Mouse (Mus musculus) midbrain, postnatal 0 days (tissue): Measurements from ENCODE around the gene Rpl26. TPM values are rescaled to one million over a fixed set of nuclear protein-coding genes. Genes with fewer than 3 reads are reported as not detected.

Experiments used
- ATAC-seq: fragments of 200-750 bp; cut with Nextera tagmentation; 2 replicates; pipeline ENCODE4 v1.8.0; 2017; ENCODE audit warnings: moderate number of reproducible peaks, mild to moderate bottlenecking, moderate TSS enrichment, moderate library complexity; ENCODE audit not compliant: low FRiP score
- DNase-seq: peaks from one replicate; pipeline ENCODE4 v3.0.0-alpha.2; 2015; ENCODE audit warnings: low spot score
- H3K27ac ChIP-seq: fragments of 300-500 bp; sonication (generic); 2 replicates; pipeline ENCODE4 v1.5.1; 2014; ENCODE audit warnings: low read depth, mild to moderate bottlenecking, low read length, mixed read lengths
- H3K27me3 ChIP-seq: fragments of 300-500 bp; sonication (generic); 2 replicates; pipeline ENCODE4 v1.6.1; 2014; ENCODE audit warnings: low read length, control low read depth, mixed read lengths; ENCODE audit not compliant: insufficient read depth
- H3K36me3 ChIP-seq: fragments of 300-500 bp; sonication (generic); 2 replicates; pipeline ENCODE4 v1.6.1; 2014; ENCODE audit warnings: low read length, control low read depth, mixed read lengths; ENCODE audit not compliant: insufficient read depth
- H3K4me1 ChIP-seq: fragments of 300-500 bp; sonication (generic); 2 replicates; pipeline ENCODE4 v1.6.1; 2014; ENCODE audit warnings: mild to moderate bottlenecking, control low read depth, antibody characterized with exemption, low read length, mixed read lengths; ENCODE audit not compliant: insufficient read depth
- H3K4me2 ChIP-seq: fragments of 300-500 bp; sonication (generic); 2 replicates; pipeline ENCODE4 v1.6.1; 2014; ENCODE audit warnings: low read depth, mild to moderate bottlenecking, low read length, mixed read lengths; ENCODE audit not compliant: poor library complexity, severe bottlenecking
- H3K4me3 ChIP-seq: fragments of 300-500 bp; sonication (generic); 2 replicates; pipeline ENCODE4 v1.5.1; 2014; ENCODE audit warnings: low read depth, mild to moderate bottlenecking, low read length, moderate library complexity
- H3K9ac ChIP-seq: fragments of 300-500 bp; sonication (generic); replicated peaks from 2 replicates; pipeline ENCODE4 v1.6.1; 2014; ENCODE audit warnings: mild to moderate bottlenecking, low read length, moderate library complexity, mixed read lengths; ENCODE audit not compliant: poor library complexity, severe bottlenecking
- H3K9me3 ChIP-seq: fragments of 300-500 bp; sonication (generic); 2 replicates; pipeline ENCODE4 v1.6.1; 2016; ENCODE audit warnings: low read length, control low read depth
- CTCF ChIP-seq: IDR thresholded peaks from 2 replicates; pipeline ENCODE4 v1.5.1; 2016; ENCODE audit warnings: antibody characterized with exemption, mild to moderate bottlenecking
- WGBS: fragments of 180-500 bp; shearing (Covaris S2); extraction: QIAGEN DNeasy Blood & Tissue Kit; methylation state at CpG from one replicate; pipeline ENCODE4 v1.1.7; 2014; 5-methylcytosine and 5-hydroxymethylcytosine counted together
- polyA plus RNA-seq: library from polyadenylated mRNA; unstranded; fragments of >200 nt; fragmentation: Nextera tagmentation; extraction: Ambion mirVana; gene quantifications from 2 replicates; pipeline ENCODE4 v1.2.1, GENCODE M21; 2015
- total RNA-seq: library from RNA; depleted of rRNA; stranded (reverse); fragments of >200 nt; gene quantifications from 2 replicates; pipeline ENCODE4 v1.2.3, GENCODE M21; 2014

The Rpl26 gene
- total and polyA plus RNA-seq, 2 experiments from 2014 or later, result 561 to 1,124 TPM

DNA sequence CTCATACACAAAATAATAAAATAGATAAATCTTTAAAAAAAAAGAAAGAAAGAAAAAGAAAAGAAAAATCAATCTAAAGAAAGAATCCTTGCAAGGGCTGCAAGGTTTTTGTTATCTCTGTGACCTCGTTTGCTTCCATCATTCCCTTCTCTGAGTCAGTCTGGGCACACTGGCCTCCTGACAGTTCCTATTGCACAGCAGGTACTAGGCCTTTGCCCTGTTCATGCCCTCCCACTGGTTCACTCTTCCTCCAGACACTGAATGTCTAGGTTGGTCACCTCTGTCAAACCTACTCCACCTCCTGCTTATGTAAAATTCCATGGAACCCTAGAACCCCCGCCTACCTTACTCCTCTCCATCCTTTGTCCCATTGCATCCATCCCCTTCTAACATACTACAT is 43.9 kb downstream of the Rpl26 start:
- no peak for TF ChIP-seq CTCF
- Histone ChIP-seq H3K36me3 (peaks cover 3% of the 10 kb centered on the region; the same call in 1 of the 2 replicates), H3K4me1 (peaks cover 4% of the 10 kb centered on the region; the same call in 1 of the 2 replicates), H3K27me3 (no peaks in the 10 kb centered on the region), H3K4me2 (no peak overlapping the region; the same call in 1 of the 2 replicates), H3K4me3 (no peak overlapping the region), H3K9ac (no peak overlapping the region), H3K27ac (no peak overlapping the region), H3K9me3 (no peaks in the 10 kb centered on the region)
- no peak for DNase-seq
- 77% methylated on average over 2 of the region's 2 CpGs for WGBS
- no peak for ATAC-seq

DNA sequence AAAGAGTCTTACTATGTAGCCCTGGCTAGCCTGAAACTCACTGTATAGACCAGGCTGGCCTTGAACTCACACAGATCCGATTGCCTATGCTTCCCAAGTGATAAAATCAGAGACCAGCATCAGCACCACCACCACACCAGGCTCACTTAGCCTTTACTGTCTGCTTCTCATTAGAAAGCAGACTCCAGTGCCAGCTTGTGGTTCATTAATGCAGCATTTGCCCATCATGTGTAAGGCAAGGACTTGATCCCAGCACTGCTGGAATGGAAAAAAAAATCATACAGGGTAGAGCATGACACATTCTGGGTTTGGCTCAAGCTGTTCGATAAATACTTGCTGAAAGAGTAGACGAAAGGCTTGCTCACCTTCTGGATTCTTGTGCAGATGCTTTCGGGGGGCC is 44.6 kb downstream of the Rpl26 start:
- H3K4me3 ChIP-seq, result peak overlapping the region; percentile 41
- 85% methylated on average over 4 of the region's 4 CpGs for WGBS
- H3K9ac ChIP-seq, result no peak overlapping the region
- TF ChIP-seq CTCF, result no peak
- peak overlapping the region; percentile 59 for H3K4me2 ChIP-seq
- peaks cover 3% of the 10 kb centered on the region; the same call in 1 of the 2 replicates for H3K36me3 ChIP-seq
- H3K4me1 ChIP-seq, result peaks cover 4% of the 10 kb centered on the region; the same call in 1 of the 2 replicates
- DNase-seq, result no peak
- H3K27me3 ChIP-seq, result no peaks in the 10 kb centered on the region
- H3K9me3 ChIP-seq, result no peaks in the 10 kb centered on the region
- no peak for ATAC-seq
- H3K27ac ChIP-seq, result no peak overlapping the region

DNA sequence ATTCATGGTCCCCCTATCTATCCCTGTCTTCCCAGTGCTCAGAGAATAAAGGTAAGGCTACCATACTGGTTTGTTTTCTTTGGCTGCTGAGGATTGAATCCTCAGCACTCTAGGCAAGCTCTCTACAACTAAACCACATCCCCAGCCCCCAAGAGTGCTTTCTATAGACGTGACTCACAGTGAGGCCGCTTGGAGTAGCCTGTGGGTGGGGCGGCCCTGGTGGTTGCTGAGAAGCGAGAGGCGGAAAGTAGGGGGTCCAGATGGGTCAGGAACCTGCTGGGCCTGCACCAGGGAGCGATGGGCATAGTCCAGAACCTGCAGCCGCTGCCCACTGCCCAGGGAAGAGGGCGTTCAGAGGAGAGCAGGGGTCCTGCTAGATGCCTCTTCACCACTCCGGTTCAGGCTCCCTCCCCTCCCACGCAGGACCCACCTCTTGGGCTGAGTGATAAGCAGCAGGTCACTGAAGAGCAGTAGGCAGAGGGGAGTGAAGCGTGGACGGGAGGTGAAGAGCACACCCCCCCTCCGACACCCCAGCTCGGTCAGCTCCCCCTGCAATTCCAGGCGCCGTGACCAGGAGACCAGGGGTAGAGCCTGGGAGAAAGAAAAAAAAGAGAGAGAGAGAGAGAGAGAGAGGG is 45.5 kb downstream of the Rpl26 start:
- DNase-seq (peak; percentile 24), ATAC-seq (peak; percentile 81)
- TF ChIP-seq CTCF, result no peak
- 8% methylated on average over 12 of the region's 16 CpGs for WGBS
- H3K9ac ChIP-seq, result peak overlapping the region; percentile 58
- H3K27ac ChIP-seq, result peak overlapping the region; percentile 89
- no peaks in the 10 kb centered on the region for H3K27me3 ChIP-seq
- H3K9me3 ChIP-seq, result no peaks in the 10 kb centered on the region
- H3K4me1 ChIP-seq, result peaks cover 4% of the 10 kb centered on the region; the same call in 1 of the 2 replicates
- peaks cover 3% of the 10 kb centered on the region; the same call in 1 of the 2 replicates for H3K36me3 ChIP-seq
- H3K4me3 ChIP-seq, result peak overlapping the region; percentile 41
- peak overlapping the region; percentile 59 for H3K4me2 ChIP-seq

DNA sequence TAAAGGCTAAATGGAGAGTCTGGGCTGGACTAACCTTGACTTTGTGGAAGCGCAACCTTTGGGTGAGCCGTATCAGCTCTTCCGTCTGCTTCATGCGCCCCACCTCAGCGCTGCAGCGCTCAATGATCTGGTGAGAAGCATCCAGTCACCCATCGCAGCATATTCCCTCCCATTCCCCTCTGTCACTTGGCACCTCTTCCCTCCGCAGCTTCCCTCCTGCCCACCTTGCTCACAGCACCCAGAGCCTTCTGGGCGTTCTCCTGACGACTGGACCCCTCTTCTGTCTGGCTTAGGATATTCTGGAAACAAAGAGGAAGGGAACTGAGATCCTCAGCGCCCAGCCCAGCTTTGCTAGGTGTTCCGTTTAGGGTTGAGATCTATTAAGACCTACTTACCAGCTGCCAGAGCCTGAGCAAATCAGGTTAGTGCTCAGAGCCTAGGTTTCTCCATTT is 46.2 kb downstream of the Rpl26 start:
- Histone ChIP-seq H3K9me3 (no peaks in the 10 kb centered on the region), H3K36me3 (peaks cover 3% of the 10 kb centered on the region; the same call in 1 of the 2 replicates), H3K27me3 (no peaks in the 10 kb centered on the region), H3K4me1 (peaks cover 4% of the 10 kb centered on the region; the same call in 1 of the 2 replicates), H3K4me2 (peak overlapping the region; percentile 59), H3K4me3 (peak overlapping the region; percentile 41), H3K9ac (peak overlapping the region; percentile 69), H3K27ac (peak overlapping the region; percentile 89)
- DNase-seq, result peak; percentile 89
- TF ChIP-seq CTCF, result no peak
- peak; percentile 87 for ATAC-seq
- WGBS, result 5% methylated on average over 12 of the region's 12 CpGs

DNA sequence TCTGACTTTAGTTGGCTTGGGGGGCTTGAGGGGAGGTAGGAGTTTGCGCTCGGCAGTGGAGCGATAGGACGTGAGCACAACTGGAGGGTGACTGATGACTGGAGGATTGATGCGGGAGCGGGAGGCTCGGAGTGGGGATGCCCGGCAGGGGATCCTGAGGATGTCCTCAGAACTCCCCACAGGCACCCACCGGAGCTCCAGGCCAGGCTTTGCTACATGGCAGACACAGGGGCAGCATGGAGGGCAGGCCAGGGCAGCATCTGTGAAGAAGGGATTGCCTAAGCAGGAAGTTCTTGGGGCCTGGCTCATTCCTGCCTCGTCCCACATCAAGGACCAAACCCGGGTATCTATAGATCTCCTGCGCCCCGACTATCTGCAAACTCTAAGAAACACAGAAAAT is 52.5 kb downstream of the Rpl26 start:
- peaks cover 5% of the 10 kb centered on the region; the same call in 1 of the 2 replicates for H3K4me1 ChIP-seq
- H3K36me3 ChIP-seq, result no peaks in the 10 kb centered on the region
- WGBS, result 14% methylated on average over 13 of the region's 13 CpGs
- ATAC-seq, result no peak
- no peak overlapping the region for H3K27ac ChIP-seq
- TF ChIP-seq CTCF, result no peak
- H3K9me3 ChIP-seq, result no peaks in the 10 kb centered on the region
- DNase-seq, result no peak
- H3K9ac ChIP-seq, result no peak overlapping the region
- no peak overlapping the region for H3K4me3 ChIP-seq
- H3K4me2 ChIP-seq, result peak overlapping the region; percentile 48
- peaks cover 14% of the 10 kb centered on the region for H3K27me3 ChIP-seq

DNA sequence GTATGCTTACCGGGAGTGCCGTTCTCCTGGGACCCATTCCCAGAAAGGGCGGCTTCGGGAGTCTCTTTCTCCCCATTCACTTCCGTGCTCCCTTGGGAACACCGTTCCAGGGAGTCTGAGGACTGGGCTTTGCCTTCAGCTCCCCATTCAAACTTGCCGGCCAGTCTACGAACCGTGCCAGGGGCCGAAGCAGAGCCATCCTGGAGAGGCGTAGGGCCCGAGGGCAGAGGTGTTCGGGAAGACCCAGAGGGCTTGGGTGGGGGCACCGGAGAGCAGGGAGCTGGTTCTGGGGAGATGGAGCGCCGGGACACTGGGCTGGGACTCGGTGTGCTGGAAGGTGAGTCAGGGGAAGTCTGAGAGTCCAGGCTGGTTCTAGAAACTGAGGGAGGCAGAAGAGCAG is 53.0 kb downstream of the Rpl26 start:
- 1% methylated on average over 17 of the region's 17 CpGs for WGBS
- H3K4me1 ChIP-seq, result peaks cover 5% of the 10 kb centered on the region; the same call in 1 of the 2 replicates
- no peak for DNase-seq
- peak overlapping the region; percentile 28 for H3K4me3 ChIP-seq
- no peaks in the 10 kb centered on the region for H3K9me3 ChIP-seq
- H3K27me3 ChIP-seq, result peaks cover 14% of the 10 kb centered on the region
- no peak for ATAC-seq
- no peaks in the 10 kb centered on the region for H3K36me3 ChIP-seq
- no peak overlapping the region for H3K27ac ChIP-seq
- peak overlapping the region; percentile 48; the same call in 1 of the 2 replicates for H3K9ac ChIP-seq
- TF ChIP-seq CTCF, result no peak
- H3K4me2 ChIP-seq, result peak overlapping the region; percentile 48
